Comparison of ENCODE assay signal across 2 mouse cellular contexts in genomic region chr2:84762295-84762694, GRCm38 (mm10).
TF ChIP-seq lines count a peak whose summit lies in the region.

No protein-coding gene starts in this region.

TF ChIP-seq in CH12.LX, 34 proteins besides CTCF, POLR2A, EP300 and RAD21:
- no peak for TF ChIP-seq UBTF (IDR thresholded peaks at IDR 0.05; ENCODE audit: low read depth, low read length)
- no peak for TF ChIP-seq KAT2A (IDR thresholded peaks at IDR 0.05; ENCODE audit: insufficient replicate concordance, low read length)
- TF ChIP-seq TBP (conservative IDR thresholded peaks at IDR 0.05; ENCODE audit: low read depth, low read length), result no peak
- TF ChIP-seq SMC3 (IDR thresholded peaks at IDR 0.05; ENCODE audit: low read depth, low read length), result no peak
TF ChIP-seq in CH12.LX: peak in this region for 0.

TF ChIP-seq in ES-E14, 5 proteins besides CTCF, POLR2A, EP300 and RAD21:
- TF ChIP-seq ZC3H11A (IDR thresholded peaks at IDR 0.05; ENCODE audit: borderline replicate concordance, low read depth, low read length) (no peak), ZNF384 (IDR thresholded peaks at IDR 0.05; ENCODE audit: low read depth, low read length) (no peak), CHD2 (IDR thresholded peaks at IDR 0.05; ENCODE audit: low read depth, low read length) (no peak), HCFC1 (IDR thresholded peaks at IDR 0.05; ENCODE audit: borderline replicate concordance, insufficient read depth, low read length) (no peak), MAFK (IDR thresholded peaks at IDR 0.05; ENCODE audit: insufficient read depth, low read depth, low read length) (no peak)
TF ChIP-seq in ES-E14: peak in this region for 0.
